Mouse (Mus musculus) T-cell, adult 2 months (primary cell): ENCODE data around the gene Sele.

ENCODE experiments used
- DNase-seq: peaks from one replicate; pipeline ENCODE4 v3.0.0; 2022; ENCODE audit warnings: low spot score

The Sele gene

GRCm38 (mm10) chr1:164072001-164072400 lies 24.0 kb downstream of the Sele start:
- peak; percentile 76 for DNase-seq

GRCm38 (mm10) chr1:164073091-164073490 lies 25.1 kb downstream of the Sele start:
- DNase-seq: no peak

GRCm38 (mm10) chr1:164073803-164074202 lies 25.8 kb downstream of the Sele start:
- peak; percentile 34 for DNase-seq

- DNase-seq: no peak
These were observed 26.6 kb downstream of the Sele start for GRCm38 (mm10) chr1:164074606-164075140.

- DNase-seq: no peak
These were observed 27.4 kb downstream of the Sele start for GRCm38 (mm10) chr1:164075416-164075815.

GRCm38 (mm10) chr1:164076441-164076840 lies 28.4 kb downstream of the Sele start:
- DNase-seq: no peak

GRCm38 (mm10) chr1:164077031-164077430 lies 29.0 kb downstream of the Sele start:
- peak; percentile 75 for DNase-seq

GRCm38 (mm10) chr1:164078323-164078741 lies 30.3 kb downstream of the Sele start:
- DNase-seq: peak; percentile 75

- DNase-seq: no peak
These were observed 31.1 kb downstream of the Sele start for GRCm38 (mm10) chr1:164079091-164079490.

- DNase-seq: no peak
These were observed 35.0 kb downstream of the Sele start for GRCm38 (mm10) chr1:164083046-164083445.

- no peak for DNase-seq
These were observed 38.8 kb downstream of the Sele start for GRCm38 (mm10) chr1:164086797-164087196.

- DNase-seq: no peak
These were observed 39.8 kb downstream of the Sele start for GRCm38 (mm10) chr1:164087872-164088271.

- no peak for DNase-seq
These were observed 48.7 kb downstream of the Sele start for GRCm38 (mm10) chr1:164096780-164097179.

GRCm38 (mm10) chr1:164097911-164098310 lies 49.9 kb downstream of the Sele start:
- no peak for DNase-seq

GRCm38 (mm10) chr1:164098372-164098771 lies 50.3 kb downstream of the Sele start:
- DNase-seq: no peak
